Mouse (Mus musculus) midbrain, embryonic 10.5 days (tissue): ENCODE results near the gene Ldlr. TPM values are rescaled to one million over a fixed set of nuclear protein-coding genes. Genes with fewer than 3 reads are reported as not detected.

Source experiments
- DNase-seq: peaks from one replicate; pipeline ENCODE4 v3.0.0-alpha.2; 2017; ENCODE audit warnings: low spot score
- H3K27ac ChIP-seq: fragments of 300-500 bp; sonication (generic); replicated peaks from 2 replicates; pipeline ENCODE4 v1.5.1; 2016; ENCODE audit warnings: mild to moderate bottlenecking
- H3K27me3 ChIP-seq: fragments of 300-500 bp; sonication (generic); 2 replicates; pipeline ENCODE4 v1.6.1; 2016; ENCODE audit warnings: low read depth, mild to moderate bottlenecking; ENCODE audit not compliant: poor library complexity, severe bottlenecking
- H3K36me3 ChIP-seq: fragments of 300-500 bp; sonication (generic); 2 replicates; pipeline ENCODE4 v1.6.1; 2016; ENCODE audit warnings: mild to moderate bottlenecking, moderate library complexity
- H3K4me1 ChIP-seq: fragments of 300-500 bp; sonication (generic); 2 replicates; pipeline ENCODE4 v1.6.1; 2016
- H3K4me3 ChIP-seq: fragments of 300-500 bp; sonication (generic); 2 replicates; pipeline ENCODE4 v1.5.1; 2016; ENCODE audit warnings: mild to moderate bottlenecking, moderate library complexity
- H3K9me3 ChIP-seq: fragments of 300-500 bp; sonication (generic); replicated peaks from 2 replicates; pipeline ENCODE4 v1.6.1; 2016; ENCODE audit warnings: mild to moderate bottlenecking
- WGBS: fragments of 180-500 bp; shearing (Covaris S2); methylation state at CpG from one replicate; pipeline ENCODE4 v1.1.7; 2016; 5-methylcytosine and 5-hydroxymethylcytosine counted together
- polyA plus RNA-seq: library from polyadenylated mRNA; unstranded; fragments of >200 nt; fragmentation: Nextera tagmentation; extraction: Ambion mirVana; gene quantifications from 2 replicates; pipeline ENCODE4 v1.2.1, GENCODE M21; 2016

Gene Ldlr
- polyA plus RNA-seq, 1 experiment from 2014 or later: 52.2 TPM

DNA sequence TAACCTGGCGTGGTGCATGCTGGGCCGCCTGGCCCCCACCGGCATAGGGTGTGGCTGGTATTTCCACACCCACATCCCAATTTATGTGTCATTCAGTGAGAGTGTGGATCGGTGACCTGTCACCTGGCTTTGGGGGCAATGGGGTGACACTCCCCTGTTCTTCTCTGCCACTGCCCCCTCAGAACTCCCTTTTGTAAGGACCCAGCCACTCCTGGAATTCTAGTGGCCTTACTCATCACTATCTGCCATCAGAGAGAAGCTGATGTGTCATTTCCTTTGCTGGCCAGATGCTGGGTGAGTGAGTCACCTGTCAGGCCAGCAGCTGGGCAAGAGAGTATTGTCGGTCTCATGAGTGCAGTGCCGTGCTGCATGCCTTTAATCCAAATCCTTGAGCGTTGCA lies 6.0 kb downstream of the Ldlr start:
- Histone ChIP-seq H3K9me3 (no peaks in the 10 kb centered on the region), H3K4me3 (no peak overlapping the region), H3K36me3 (peaks cover 97% of the 10 kb centered on the region), H3K27me3 (no peaks in the 10 kb centered on the region), H3K27ac (no peak overlapping the region), H3K4me1 (peaks cover 40% of the 10 kb centered on the region)
- 93% methylated on average over 7 of the region's 7 CpGs for WGBS
- DNase-seq: no peak

- no peaks in the 10 kb centered on the region for H3K9me3 ChIP-seq
- H3K36me3 ChIP-seq: peaks cover 100% of the 10 kb centered on the region
- DNase-seq: no peak
- no peak overlapping the region for H3K27ac ChIP-seq
- no peaks in the 10 kb centered on the region for H3K27me3 ChIP-seq
- no peak overlapping the region for H3K4me3 ChIP-seq
- H3K4me1 ChIP-seq: peaks cover 12% of the 10 kb centered on the region; the same call in 1 of the 2 replicates
- WGBS: 96% methylated on average over 9 of the region's 9 CpGs
Measured at GRCm38 (mm10) chr9:21732288-21732687, 9.0 kb downstream of the Ldlr start.

GRCm38 (mm10) chr9:21733446-21733845 lies 10.2 kb downstream of the Ldlr start:
- Histone ChIP-seq H3K27ac (no peak overlapping the region), H3K9me3 (no peaks in the 10 kb centered on the region), H3K4me3 (no peak overlapping the region), H3K27me3 (no peaks in the 10 kb centered on the region), H3K36me3 (peaks cover 100% of the 10 kb centered on the region), H3K4me1 (0 out of 2 replicates have a peak, but pooled peaks cover 5% of the 10 kb centered on the region)
- 91% methylated on average over 17 of the region's 17 CpGs for WGBS
- DNase-seq: no peak

DNA sequence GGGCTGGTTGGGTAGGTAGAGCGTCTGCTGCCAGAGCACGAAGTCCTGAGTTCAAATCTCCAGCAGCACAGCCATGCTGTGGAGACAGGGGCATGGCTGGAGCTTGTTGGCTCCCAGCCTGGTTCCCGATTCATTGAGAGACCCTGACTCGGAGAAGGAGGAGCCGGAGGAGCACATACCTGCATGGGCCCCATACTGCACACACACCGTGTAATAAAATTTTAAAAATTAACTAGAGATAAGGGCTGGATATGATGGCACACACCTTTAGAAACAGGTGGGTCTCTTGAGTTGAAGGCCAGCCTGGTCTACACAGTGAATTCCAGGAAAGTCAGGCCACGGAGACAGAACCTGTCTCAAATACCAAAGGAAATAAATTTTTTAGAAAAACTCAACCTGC lies 10.7 kb downstream of the Ldlr start:
- no peak for DNase-seq
- 95% methylated on average over 7 of the region's 7 CpGs for WGBS
- Histone ChIP-seq H3K9me3 (no peaks in the 10 kb centered on the region), H3K36me3 (peaks cover 100% of the 10 kb centered on the region), H3K27me3 (no peaks in the 10 kb centered on the region), H3K4me1 (0 out of 2 replicates have a peak, but pooled peaks cover 5% of the 10 kb centered on the region), H3K4me3 (no peak overlapping the region), H3K27ac (no peak overlapping the region)

- WGBS: 96% methylated on average over 14 of the region's 14 CpGs
- Histone ChIP-seq H3K27me3 (no peaks in the 10 kb centered on the region), H3K4me1 (no peaks in the 10 kb centered on the region), H3K9me3 (no peaks in the 10 kb centered on the region), H3K4me3 (no peak overlapping the region), H3K27ac (no peak overlapping the region), H3K36me3 (peaks cover 100% of the 10 kb centered on the region)
- no peak for DNase-seq
Measured at GRCm38 (mm10) chr9:21735126-21735525, 11.8 kb downstream of the Ldlr start.

GRCm38 (mm10) chr9:21736580-21736979 lies 13.3 kb downstream of the Ldlr start:
- H3K4me1 ChIP-seq: no peaks in the 10 kb centered on the region
- no peak overlapping the region for H3K4me3 ChIP-seq
- no peak overlapping the region for H3K27ac ChIP-seq
- DNase-seq: no peak
- no peaks in the 10 kb centered on the region for H3K27me3 ChIP-seq
- H3K36me3 ChIP-seq: peaks cover 100% of the 10 kb centered on the region
- H3K9me3 ChIP-seq: no peaks in the 10 kb centered on the region
- 87% methylated on average over 3 of the region's 3 CpGs for WGBS

GRCm38 (mm10) chr9:21737188-21737587 lies 13.9 kb downstream of the Ldlr start:
- Histone ChIP-seq H3K9me3 (no peaks in the 10 kb centered on the region), H3K27ac (no peak overlapping the region), H3K4me1 (no peaks in the 10 kb centered on the region), H3K4me3 (no peak overlapping the region), H3K27me3 (no peaks in the 10 kb centered on the region), H3K36me3 (peaks cover 100% of the 10 kb centered on the region)
- DNase-seq: no peak
- 95% methylated on average over 10 of the region's 10 CpGs for WGBS

GRCm38 (mm10) chr9:21738776-21739175 lies 15.5 kb downstream of the Ldlr start:
- Histone ChIP-seq H3K27me3 (no peaks in the 10 kb centered on the region), H3K4me1 (no peaks in the 10 kb centered on the region), H3K27ac (no peak overlapping the region), H3K9me3 (no peaks in the 10 kb centered on the region), H3K36me3 (peaks cover 97% of the 10 kb centered on the region), H3K4me3 (no peak overlapping the region)
- WGBS: 91% methylated on average over 7 of the region's 7 CpGs
- DNase-seq: no peak

- Histone ChIP-seq H3K4me3 (no peak overlapping the region), H3K9me3 (no peaks in the 10 kb centered on the region), H3K27ac (no peak overlapping the region), H3K27me3 (no peaks in the 10 kb centered on the region), H3K36me3 (peaks cover 97% of the 10 kb centered on the region), H3K4me1 (no peaks in the 10 kb centered on the region)
- 96% methylated on average over 14 of the region's 14 CpGs for WGBS
- no peak for DNase-seq
Measured at GRCm38 (mm10) chr9:21740427-21740826, 17.1 kb downstream of the Ldlr start.

DNA sequence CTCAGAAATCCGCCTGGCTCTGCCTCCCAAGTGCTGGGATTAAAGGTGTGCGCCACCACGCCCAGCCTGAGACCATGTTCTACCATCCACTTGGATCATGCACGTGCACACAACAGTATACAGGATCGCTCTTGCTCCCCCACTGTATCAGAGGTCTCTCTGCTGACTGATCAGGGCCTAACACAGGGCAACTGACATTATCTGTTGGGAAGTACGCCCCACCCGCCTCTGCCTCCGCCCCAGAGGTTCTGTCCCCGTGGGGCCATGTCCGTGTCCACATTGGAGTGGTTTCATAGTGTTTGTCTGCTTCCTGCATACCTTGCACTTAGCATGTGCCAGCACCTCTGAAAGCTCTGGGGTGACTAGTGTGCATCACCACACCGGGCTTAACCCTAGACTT lies 18.2 kb downstream of the Ldlr start:
- Histone ChIP-seq H3K36me3 (peaks cover 97% of the 10 kb centered on the region), H3K27me3 (no peaks in the 10 kb centered on the region), H3K4me3 (no peak overlapping the region), H3K27ac (no peak overlapping the region), H3K9me3 (no peaks in the 10 kb centered on the region), H3K4me1 (no peaks in the 10 kb centered on the region)
- DNase-seq: no peak
- 92% methylated on average over 11 of the region's 11 CpGs for WGBS

DNA sequence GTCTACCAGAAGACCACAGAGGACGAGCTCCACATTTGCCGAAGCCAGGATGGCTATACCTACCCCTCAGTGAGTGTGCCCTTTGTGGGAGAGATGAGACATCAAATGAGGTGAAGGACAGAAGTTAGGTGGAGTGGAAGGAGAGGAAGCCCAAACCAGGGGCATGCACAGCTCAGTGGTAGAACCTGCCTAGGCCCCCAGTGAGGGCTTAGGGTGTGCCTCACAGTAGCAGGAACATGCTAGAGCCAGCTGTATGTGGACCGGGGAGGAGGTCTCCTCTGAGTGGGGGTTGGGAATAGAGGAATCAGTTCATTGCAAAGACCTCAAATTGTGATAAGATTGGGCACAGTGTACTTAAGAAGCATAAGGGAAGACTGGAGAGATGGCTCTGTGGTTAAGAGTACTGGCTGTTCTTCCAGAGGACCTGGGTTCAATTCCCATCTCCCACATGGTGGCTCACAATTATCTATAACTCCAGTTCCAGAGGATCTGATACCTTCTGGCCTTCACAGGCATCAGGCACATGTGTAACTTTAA lies 24.0 kb downstream of the Ldlr start:
- H3K36me3 ChIP-seq: peaks cover 88% of the 10 kb centered on the region
- 96% methylated on average over 3 of the region's 3 CpGs for WGBS
- no peak for DNase-seq

DNA sequence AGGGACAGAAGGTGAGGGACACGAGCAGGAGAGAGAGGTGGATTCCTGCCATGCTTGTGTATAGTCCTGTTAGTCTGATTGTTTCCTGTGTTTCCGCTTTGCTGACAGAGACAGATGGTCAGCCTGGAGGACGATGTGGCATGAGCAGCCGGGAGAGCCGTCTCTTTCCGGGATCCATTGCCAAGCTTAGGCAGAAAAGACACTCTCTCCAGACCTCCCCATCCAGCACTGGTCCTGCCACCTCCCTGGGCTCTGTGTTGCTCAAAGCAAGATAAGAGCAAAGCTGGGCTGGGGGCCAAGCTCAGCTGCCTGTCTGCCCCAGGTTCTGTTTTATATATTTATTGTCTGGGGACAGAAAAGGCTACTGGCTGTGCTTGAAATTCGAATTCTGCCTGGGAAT lies 24.8 kb downstream of the Ldlr start:
- H3K4me1 ChIP-seq: peaks cover 5% of the 10 kb centered on the region; the same call in 1 of the 2 replicates
- no peaks in the 10 kb centered on the region for H3K27me3 ChIP-seq
- no peak overlapping the region for H3K27ac ChIP-seq
- WGBS: 80% methylated on average over 7 of the region's 7 CpGs
- no peaks in the 10 kb centered on the region for H3K9me3 ChIP-seq
- no peak overlapping the region for H3K4me3 ChIP-seq
- DNase-seq: no peak
- peaks cover 81% of the 10 kb centered on the region for H3K36me3 ChIP-seq

More for the DNA sequence above, 24.0 kb downstream of the Ldlr start:
- Histone ChIP-seq H3K4me3 (no peak overlapping the region), H3K9me3 (no peaks in the 10 kb centered on the region), H3K27ac (no peak overlapping the region), H3K4me1 (peaks cover 2% of the 10 kb centered on the region; the same call in 1 of the 2 replicates), H3K27me3 (no peaks in the 10 kb centered on the region)

GRCm38 (mm10) chr9:21748491-21748890 lies 25.2 kb downstream of the Ldlr start:
- no peak for DNase-seq
- Histone ChIP-seq H3K27me3 (no peaks in the 10 kb centered on the region), H3K36me3 (peaks cover 80% of the 10 kb centered on the region), H3K4me3 (no peak overlapping the region), H3K4me1 (peaks cover 5% of the 10 kb centered on the region; the same call in 1 of the 2 replicates), H3K27ac (no peak overlapping the region), H3K9me3 (no peaks in the 10 kb centered on the region)
- 90% methylated on average over 10 of the region's 10 CpGs for WGBS
